Mouse (Mus musculus) myocyte (in vitro differentiated cells): ENCODE data around the gene Rps10.

Experiments
- POLR2A ChIP-seq: IDR thresholded peaks from one replicate; pipeline ENCODE4 v1.6.1; 2011; ENCODE audit warnings: low read depth, mild to moderate bottlenecking, control low read depth, moderate library complexity; ENCODE audit not compliant: insufficient read length
- REST ChIP-seq: IDR thresholded peaks from one replicate; pipeline ENCODE4 v1.6.1; 2011; ENCODE audit warnings: mild to moderate bottlenecking, control low read depth, moderate library complexity; ENCODE audit not compliant: insufficient read depth, insufficient read length

GRCm38 (mm10) chr17:27623360-27624326 lies 12.8 kb downstream of the Rps10 start, which contains the start of gene Nudt3:
- TF ChIP-seq REST = peak; percentile 14
- peak; percentile 93 for TF ChIP-seq POLR2A
